Mouse (Mus musculus) bone marrow, adult 2 months (tissue): ENCODE results near the gene Gsk3a.

Experiments used
- CTCF ChIP-seq: fragments of 200-500 bp; IDR thresholded peaks from 2 replicates; pipeline ENCODE4 v1.5.1; 2011; ENCODE audit warnings: low read length, control low read depth; ENCODE audit not compliant: control insufficient read depth, insufficient read depth
- POLR2A ChIP-seq: fragments of 200-500 bp; IDR thresholded peaks from 2 replicates; pipeline ENCODE4 v1.6.1; 2011; ENCODE audit warnings: low read depth, mild to moderate bottlenecking, control low read depth, low read length, borderline replicate concordance; ENCODE audit not compliant: control insufficient read depth

DNA sequence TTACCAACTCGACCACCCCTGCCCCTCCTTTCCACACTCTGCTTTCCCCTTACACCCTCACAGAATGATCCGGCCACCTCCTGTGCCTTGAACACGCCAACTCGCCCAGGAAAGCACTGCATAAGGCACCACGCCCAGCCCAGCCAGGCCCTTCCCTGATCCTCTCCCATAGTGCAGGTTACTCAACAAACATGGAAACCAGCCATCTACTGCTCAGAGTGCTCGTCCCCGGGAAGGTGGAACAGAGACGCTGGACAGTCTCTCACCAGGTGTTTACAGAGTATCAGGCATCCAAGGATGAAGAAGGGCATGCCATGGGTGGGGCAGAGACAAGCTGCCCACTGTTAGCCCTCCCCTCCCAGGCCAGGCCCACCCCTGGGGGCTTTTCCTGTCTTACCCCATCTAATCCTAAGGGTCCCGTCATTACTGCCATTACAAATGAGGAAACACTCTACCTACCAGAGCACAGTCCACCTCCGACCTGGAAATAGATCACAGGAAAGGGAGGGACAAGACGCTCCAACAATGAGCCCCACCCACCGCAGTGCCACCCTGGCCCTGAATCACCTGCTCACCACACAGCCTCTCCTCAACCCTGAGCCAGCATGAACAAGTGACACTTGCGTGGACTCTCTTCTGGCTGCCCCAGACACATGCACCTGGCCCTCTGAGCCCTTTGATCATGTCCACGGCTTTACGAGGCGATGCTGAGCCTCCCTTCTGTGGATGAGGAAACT is 31.4 kb downstream of the Gsk3a start:
- 0 out of 2 replicates have a peak, but pooled peaks have one; percentile 1 for TF ChIP-seq CTCF
- no peak for TF ChIP-seq POLR2A
